Mouse (Mus musculus) testis, adult 2 months (tissue): ENCODE measurements around the gene Mageb16. TPM values are rescaled to one million over a fixed set of nuclear protein-coding genes. Genes with fewer than 3 reads are reported as not detected.

Source experiments
- H3K27ac ChIP-seq: fragments of 200-500 bp; 2 replicates; pipeline ENCODE4 v1.5.1; 2012; ENCODE audit warnings: low read depth, low read length; ENCODE audit not compliant: control insufficient read depth, insufficient read depth
- H3K27me3 ChIP-seq: fragments of 200-500 bp; 2 replicates; pipeline ENCODE4 v1.6.1; 2012; ENCODE audit warnings: mild to moderate bottlenecking, low read length, moderate library complexity; ENCODE audit not compliant: control insufficient read depth, insufficient read depth
- H3K36me3 ChIP-seq: fragments of 200-500 bp; 2 replicates; pipeline ENCODE4 v1.6.1; 2012; ENCODE audit warnings: mild to moderate bottlenecking, low read length; ENCODE audit not compliant: control insufficient read depth, insufficient read depth
- H3K4me1 ChIP-seq: fragments of 200-500 bp; 2 replicates; pipeline ENCODE4 v1.6.1; 2012; ENCODE audit warnings: low read length; ENCODE audit not compliant: control insufficient read depth, insufficient read depth
- H3K4me3 ChIP-seq: fragments of 200-500 bp; 2 replicates; pipeline ENCODE4 v1.5.1; 2012; ENCODE audit warnings: low read depth, mild to moderate bottlenecking, low read length, moderate library complexity, mixed read lengths; ENCODE audit not compliant: control insufficient read depth
- CTCF ChIP-seq: fragments of 200-500 bp; IDR thresholded peaks from 2 replicates; pipeline ENCODE4 v1.5.1; 2012; ENCODE audit warnings: low read depth, mild to moderate bottlenecking, inconsistent platforms, low read length, moderate library complexity; ENCODE audit not compliant: control insufficient read depth, insufficient read depth, insufficient replicate concordance
- POLR2A ChIP-seq: fragments of 200-500 bp; IDR thresholded peaks from 2 replicates; pipeline ENCODE4 v1.6.1; 2012; ENCODE audit warnings: low read depth, mild to moderate bottlenecking, inconsistent platforms, low read length, moderate library complexity; ENCODE audit not compliant: control insufficient read depth
- polyA plus RNA-seq: library from polyadenylated mRNA; depleted of rRNA; stranded (reverse); fragments of >200 nt; gene quantifications from 2 replicates; pipeline ENCODE4 v1.2.3, GENCODE M21; 2012; rRNA removed

Gene Mageb16
- polyA plus RNA-seq: 4.9 and 8.1 TPM in 2 replicates

DNA sequence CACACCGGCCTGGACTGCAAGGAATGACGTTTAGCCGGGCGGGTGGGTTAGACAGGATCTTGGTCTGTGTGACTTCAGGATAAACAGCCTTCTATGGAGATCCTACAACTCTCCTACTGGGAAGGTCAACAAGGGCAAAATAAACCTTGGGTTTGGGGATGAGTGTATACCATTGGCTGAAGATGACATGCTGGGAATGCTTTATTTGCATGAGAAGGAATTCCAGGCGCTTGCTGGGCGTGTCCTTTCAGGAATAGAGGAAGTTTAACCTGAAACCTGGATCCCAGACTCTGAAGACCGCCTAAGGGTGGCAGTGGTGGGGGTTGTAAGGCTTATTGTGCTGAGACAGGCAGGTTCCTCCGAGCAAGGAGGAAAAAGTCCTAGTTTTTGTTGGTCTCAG lies at the start of gene Mageb16:
TSS of gene Mageb16 (minus strand) at position 25 of the 400 bp plus-strand sequence.
- H3K4me3 ChIP-seq: no peak within 1 kb of the TSS
- TF ChIP-seq CTCF (no peak), POLR2A (no peak)

DNA sequence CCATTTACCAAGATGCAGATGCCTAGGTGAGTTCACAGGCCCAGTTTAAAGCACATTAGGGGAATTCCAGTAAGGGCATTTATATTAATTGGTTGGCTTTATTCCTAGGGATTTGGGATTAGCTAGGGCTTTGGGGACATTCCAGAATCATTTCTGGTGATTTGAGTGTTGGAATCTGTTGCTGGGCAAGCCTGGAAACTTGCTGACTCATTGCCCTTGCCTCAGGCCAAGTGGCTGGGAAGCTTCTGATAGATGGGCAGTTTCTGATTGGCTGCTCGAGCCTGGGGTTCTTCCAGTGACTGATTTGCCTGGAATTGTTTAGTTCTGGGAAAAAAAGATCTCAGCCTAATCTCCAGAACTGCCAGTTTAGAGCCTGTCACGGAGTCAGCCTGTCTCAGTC lies 20.1 kb downstream of the Mageb16 start:
- Histone ChIP-seq H3K36me3 (no peaks in the 10 kb centered on the region), H3K27ac (no peak overlapping the region), H3K27me3 (no peaks in the 10 kb centered on the region), H3K4me3 (no peak overlapping the region), H3K4me1 (no peaks in the 10 kb centered on the region)
- TF ChIP-seq CTCF (no peak), POLR2A (no peak)

More for the DNA sequence above, at the start of gene Mageb16:
- Histone ChIP-seq H3K27ac (no peak within 1 kb of the TSS), H3K27me3 (no peaks in the 10 kb centered on the region), H3K4me1 (no peaks in the 10 kb centered on the region), H3K36me3 (no peaks in the 10 kb centered on the region)

DNA sequence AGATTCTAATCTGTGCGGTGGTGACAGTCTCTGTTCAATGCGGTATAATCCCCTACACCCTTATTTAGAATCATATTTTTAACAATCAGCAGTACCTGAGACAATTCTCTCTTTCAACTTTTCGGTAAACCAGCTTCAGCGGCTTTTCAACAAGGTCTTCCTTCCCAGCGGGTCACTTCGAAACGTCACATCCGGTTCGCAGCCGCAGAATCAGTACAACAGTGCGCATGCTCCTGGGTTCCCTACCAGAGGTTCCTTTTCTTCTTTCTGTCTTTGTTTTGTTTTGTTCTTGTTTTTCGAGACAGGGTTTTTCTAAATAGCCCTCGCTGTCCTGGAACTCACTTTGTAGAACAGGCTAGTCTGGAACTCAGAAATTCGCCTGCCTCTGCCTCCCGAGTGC lies 35.8 kb downstream of the Mageb16 start:
- H3K27ac ChIP-seq: no peak overlapping the region
- no peaks in the 10 kb centered on the region for H3K36me3 ChIP-seq
- no peaks in the 10 kb centered on the region for H3K4me1 ChIP-seq
- H3K27me3 ChIP-seq: no peaks in the 10 kb centered on the region
- H3K4me3 ChIP-seq: peak overlapping the region; percentile 37
- no peak for TF ChIP-seq POLR2A
- TF ChIP-seq CTCF: no peak

DNA sequence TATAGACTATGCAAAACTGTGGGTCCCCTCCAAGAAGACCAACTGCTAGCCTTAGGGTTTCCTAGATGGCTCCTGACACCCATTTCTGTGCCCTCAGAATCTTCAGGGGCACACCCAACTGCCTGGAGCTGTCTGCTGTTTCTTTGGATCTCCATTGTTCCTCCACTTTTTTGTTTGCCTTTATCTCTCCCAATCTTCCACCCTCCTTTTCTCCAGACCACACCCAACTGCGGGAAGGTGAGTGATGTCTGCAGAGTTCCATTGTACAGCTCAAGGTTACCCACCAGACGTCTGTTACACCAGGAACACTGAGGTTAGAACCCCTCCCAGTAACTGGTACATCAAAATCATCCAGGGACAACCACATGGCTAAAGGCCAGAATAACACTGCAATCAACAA lies 64.8 kb downstream of the Mageb16 start:
- TF ChIP-seq CTCF (no peak), POLR2A (no peak)

More for the DNA sequence above, 64.8 kb downstream of the Mageb16 start:
- Histone ChIP-seq H3K4me3 (no peak overlapping the region), H3K27ac (no peak overlapping the region), H3K27me3 (no peaks in the 10 kb centered on the region), H3K4me1 (no peaks in the 10 kb centered on the region), H3K36me3 (no peaks in the 10 kb centered on the region)

Other genes starting within 250 kb of the Mageb16 start
- gene Gm7173, start 154.2 kb downstream of the Mageb16 start, polyA plus RNA-seq: 0.88 and 1.1 TPM in 2 replicates